Mouse (Mus musculus) left cerebral cortex, adult 2 months (tissue): Measurements from ENCODE around the gene D130043K22Rik. TPM values are rescaled to one million over a fixed set of nuclear protein-coding genes. Genes with fewer than 3 reads are reported as not detected.

Source experiments
- DNase-seq, 2 experiments: peaks; one replicate each; pipeline ENCODE4 v3.0.0; 2021 to 2022; ENCODE audit warnings: low spot score in 2 of 2, mixed read lengths in 1 of 2; ENCODE audit errors: extremely low spot score in 1 of 2
- H3K27ac ChIP-seq: fragments of 200-600 bp; 2 replicates; pipeline ENCODE4 v1.8.1; 2022
- H3K4me3 ChIP-seq: fragments of 200-600 bp; 2 replicates; pipeline ENCODE4 v1.8.1; 2022
- CTCF ChIP-seq: fragments of 200-600 bp; IDR thresholded peaks from 2 replicates; pipeline ENCODE4 v1.8.1; 2022; ENCODE audit warnings: antibody characterized with exemption, mild to moderate bottlenecking, moderate library complexity
- intact Hi-C: fragments of 180-260 bp; cut with DNase I; formaldehyde crosslinking; loops from one replicate; pipeline ENCODE4 v1.15.1; 2025
- total RNA-seq, 2 experiments: library from RNA; stranded (reverse); gene quantifications; 2 replicates each; pipeline ENCODE4 v1.2.3; 2021

D130043K22Rik gene
- total RNA-seq, 2 experiments from 2014 or later = 30.8 to 31.2 TPM

- TF ChIP-seq CTCF = no peak
- intact Hi-C loops = no loop called here
- DNase-seq = no peak
- Histone ChIP-seq H3K4me3 (no peak overlapping the region), H3K27ac (no peak overlapping the region)
These were observed 70.0 kb downstream of the D130043K22Rik start for GRCm38 (mm10) chr13:24914915-24915314.

GRCm38 (mm10) chr13:24915831-24916230 lies 70.9 kb downstream of the D130043K22Rik start:
- no peak for TF ChIP-seq CTCF
- intact Hi-C loops = no loop called here
- DNase-seq = no peak
- Histone ChIP-seq H3K27ac (no peak overlapping the region), H3K4me3 (no peak overlapping the region)

GRCm38 (mm10) chr13:24920333-24920977 lies 75.5 kb downstream of the D130043K22Rik start:
- peak in 1 of 2 experiments; percentile 31 for DNase-seq
- intact Hi-C loops = loop anchor here (5.0 kb wide), 1 partner anchor 438 kb away; no protein-coding TSS in a partner anchor
- TF ChIP-seq CTCF = peak; percentile 70
- Histone ChIP-seq H3K4me3 (no peak overlapping the region), H3K27ac (no peak overlapping the region)

- no peak overlapping the region for H3K27ac ChIP-seq
- intact Hi-C loops = loop anchor here (5.0 kb wide), 1 partner anchor 439 kb away; no protein-coding TSS in a partner anchor
- DNase-seq = no peak
- no peak for TF ChIP-seq CTCF
- no peak overlapping the region for H3K4me3 ChIP-seq
These were observed 76.3 kb downstream of the D130043K22Rik start for GRCm38 (mm10) chr13:24921281-24921680.

GRCm38 (mm10) chr13:24923991-24924390 lies 79.1 kb downstream of the D130043K22Rik start:
- Histone ChIP-seq H3K4me3 (no peak overlapping the region), H3K27ac (no peak overlapping the region)
- no peak for TF ChIP-seq CTCF
- no peak for DNase-seq
- intact Hi-C loops = loop anchor here (5.0 kb wide), 1 partner anchor 442 kb away; no protein-coding TSS in a partner anchor

GRCm38 (mm10) chr13:24930591-24930990 lies 85.7 kb downstream of the D130043K22Rik start:
- Histone ChIP-seq H3K4me3 (no peak overlapping the region), H3K27ac (no peak overlapping the region)
- no peak for TF ChIP-seq CTCF
- DNase-seq = no peak
- intact Hi-C loops = no loop called here

- intact Hi-C loops = no loop called here
- TF ChIP-seq CTCF = no peak
These were observed 88.3 kb downstream of the D130043K22Rik start for GRCm38 (mm10) chr13:24933199-24933598.

GRCm38 (mm10) chr13:24936772-24937107 lies 91.8 kb downstream of the D130043K22Rik start:
- H3K4me3 ChIP-seq = peak overlapping the region; percentile 78
- TF ChIP-seq CTCF = no peak
- peak overlapping the region; percentile 94; the same call in 1 of the 2 replicates for H3K27ac ChIP-seq
- no peak for DNase-seq
- intact Hi-C loops = loop anchor here (5.0 kb wide), 1 partner anchor 181 kb away; no protein-coding TSS in a partner anchor

More at GRCm38 (mm10) chr13:24933199-24933598, 88.3 kb downstream of the D130043K22Rik start:
- Histone ChIP-seq H3K27ac (no peak overlapping the region), H3K4me3 (no peak overlapping the region)
- no peak for DNase-seq

GRCm38 (mm10) chr13:24937108-24937838 lies 92.3 kb downstream of the D130043K22Rik start, which contains the start of gene Aldh5a1:
TSS of gene Aldh5a1 (minus strand) at chr13:24937661.
- Histone ChIP-seq H3K4me3 (peak within 1 kb of the TSS; percentile 78), H3K27ac (peak within 1 kb of the TSS; percentile 94)
- peak; percentile 64 for TF ChIP-seq CTCF
- intact Hi-C loops = loop anchor here (5.0 kb wide), 1 partner anchor 180 kb away; no protein-coding TSS in a partner anchor
- DNase-seq = peak; percentile 85 to 86

GRCm38 (mm10) chr13:24937839-24938166 lies 92.9 kb downstream of the D130043K22Rik start:
- Histone ChIP-seq H3K4me3 (peak overlapping the region; percentile 78), H3K27ac (peak overlapping the region; percentile 94)
- intact Hi-C loops = loop anchor here (1.0 to 5.0 kb wide), 2 partner anchors 50 to 179 kb away; no protein-coding TSS in a partner anchor
- no peak for DNase-seq
- no peak for TF ChIP-seq CTCF

GRCm38 (mm10) chr13:24938683-24939082 lies 93.7 kb downstream of the D130043K22Rik start:
- H3K27ac ChIP-seq = peak overlapping the region; percentile 94; the same call in 1 of the 2 replicates
- peak; percentile 88 for TF ChIP-seq CTCF
- DNase-seq = peak; percentile 76 to 78

GRCm38 (mm10) chr13:24939472-24939871 lies 94.5 kb downstream of the D130043K22Rik start:
- Histone ChIP-seq H3K27ac (no peak overlapping the region), H3K4me3 (no peak overlapping the region)
- intact Hi-C loops = loop anchor here (5.0 kb wide), 1 partner anchor 178 kb away; no protein-coding TSS in a partner anchor
- no peak for TF ChIP-seq CTCF
- no peak for DNase-seq

More at GRCm38 (mm10) chr13:24938683-24939082, 93.7 kb downstream of the D130043K22Rik start:
- no peak overlapping the region; the same call in 1 of the 2 replicates for H3K4me3 ChIP-seq
- intact Hi-C loops = loop anchor here (1.0 to 5.0 kb wide), 2 partner anchors 50 to 179 kb away; no protein-coding TSS in a partner anchor
